8 mouse cellular contexts compared by ENCODE assay signal in genomic region chr10:10557570-10558336, GRCm38 (mm10). TPM values are rescaled to one million over a fixed set of nuclear protein-coding genes. Genes with fewer than 3 reads are reported as not detected.
A peak's percentile ranks its signal among the peaks of the same experiment; 100 is the strongest.
DNase-seq lines count a peak whose midpoint lies in the region; ATAC-seq and TF ChIP-seq lines count a peak whose summit lies in the region.

Rab32 (minus strand) TSS chr10:10558265.

- peaks cover 10% of the 10 kb centered on the region for H3K27me3 ChIP-seq in forebrain, embryonic 10.5 days (ENCODE audit: poor library complexity, severe bottlenecking)
- no peaks in the 10 kb centered on the region for H3K27me3 ChIP-seq in heart, embryonic 14.5 days (ENCODE audit: control insufficient read depth, insufficient read depth, low read length)
- no peaks in the 10 kb centered on the region for H3K27me3 ChIP-seq in liver, embryonic 11.5 days (replicated peaks; ENCODE audit: control insufficient read depth, insufficient read depth, low read length)
- H3K27me3 ChIP-seq in myocyte (ENCODE audit: control insufficient read depth, insufficient read depth, insufficient read length) = no peaks in the 10 kb centered on the region

- no peaks in the 10 kb centered on the region for H3K9me3 ChIP-seq in forebrain, embryonic 10.5 days
- no peaks in the 10 kb centered on the region for H3K9me3 ChIP-seq in heart, embryonic 14.5 days (ENCODE audit: control insufficient read depth, low read length)
- H3K9me3 ChIP-seq in liver, embryonic 11.5 days (ENCODE audit: control insufficient read depth, low read length) = no peaks in the 10 kb centered on the region

- ATAC-seq in heart, embryonic 14.5 days (ENCODE audit: insufficient number of reproducible peaks, insufficient read depth, low FRiP score, low read depth) = peak; percentile 96
- ATAC-seq in liver, embryonic 11.5 days (replicated peaks; ENCODE audit: low FRiP score) = peak; percentile 97

- under 1% methylated on average over 51 of the region's 51 CpGs for WGBS in forebrain, embryonic 10.5 days
- under 1% methylated on average over 51 of the region's 51 CpGs for WGBS in heart, embryonic 14.5 days
- WGBS in liver, embryonic 11.5 days = under 1% methylated on average over 51 of the region's 51 CpGs

- peaks cover 6% of the 10 kb centered on the region; the same call in 1 of the 2 replicates for H3K4me1 ChIP-seq in forebrain, embryonic 10.5 days
- H3K4me1 ChIP-seq in heart, embryonic 14.5 days (ENCODE audit: control insufficient read depth in 2 of 2, insufficient read depth in 2 of 2, low read length in 2 of 2) = peaks cover 2 to 5% of the 10 kb centered on the region in 2 experiments; a peak in 1 of 4 replicates
- no peaks in the 10 kb centered on the region for H3K4me1 ChIP-seq in liver, embryonic 11.5 days (replicated peaks; ENCODE audit: control insufficient read depth, insufficient read depth, low read length)

- peak within 1 kb of the TSS; percentile 85 for H3K4me2 ChIP-seq in heart, embryonic 14.5 days (ENCODE audit: low read length)
- peak within 1 kb of the TSS; percentile 93 for H3K4me2 ChIP-seq in liver, embryonic 11.5 days
- H3K4me2 ChIP-seq in myocyte (ENCODE audit: low read depth) = peak within 1 kb of the TSS; percentile 68

- no peaks in the 10 kb centered on the region for H3K36me3 ChIP-seq in forebrain, embryonic 10.5 days (replicated peaks)
- no peaks in the 10 kb centered on the region for H3K36me3 ChIP-seq in heart, embryonic 14.5 days (ENCODE audit: control insufficient read depth, insufficient read depth, low read length)
- no peaks in the 10 kb centered on the region for H3K36me3 ChIP-seq in liver, embryonic 11.5 days (ENCODE audit: control insufficient read depth, insufficient read depth, low read length)
- H3K36me3 ChIP-seq in myocyte (ENCODE audit: control insufficient read depth, insufficient read depth) = no peaks in the 10 kb centered on the region

- H3K79me2 ChIP-seq in myocyte (ENCODE audit: control insufficient read depth, insufficient read depth) = no peaks in the 10 kb centered on the region

- peak within 1 kb of the TSS; percentile 63 for H3K4me3 ChIP-seq in forebrain, embryonic 10.5 days
- peak within 1 kb of the TSS; percentile 62 to 71 for H3K4me3 ChIP-seq in heart, embryonic 14.5 days (ENCODE audit: control insufficient read depth in 1 of 2, insufficient read depth in 1 of 2, low read depth in 1 of 2, low read length in 2 of 2)
- H3K4me3 ChIP-seq in liver, embryonic 11.5 days (ENCODE audit: low read depth, low read length) = peak within 1 kb of the TSS; percentile 67
- peak within 1 kb of the TSS; percentile 29 for H3K4me3 ChIP-seq in myocyte

- H3ac ChIP-seq in myocyte (ENCODE audit: control insufficient read depth, insufficient read length) = no peak within 1 kb of the TSS

- DNase-seq in CD4-positive helper T cell, adult 2 months (ENCODE audit: low read depth, low spot score) = peak; percentile 69
- peak; percentile 97 for DNase-seq in c-Kit-positive CD71-negative TER-119-negative erythroid progenitor cells, embryonic 14.5 days (ENCODE audit: low read depth)
- DNase-seq in forebrain, embryonic 10.5 days (ENCODE audit: extremely low spot score, low spot score) = peak; percentile 91
- peak; percentile 95 for DNase-seq in kidney, postnatal 10 days
- DNase-seq in liver, embryonic 11.5 days (ENCODE audit: low spot score) = peak; percentile 91
- peak; percentile 84 to 95 for DNase-seq in spleen, postnatal 4 days (ENCODE audit: low spot score in 2 of 2)

- TF ChIP-seq POLR2A in myocyte (IDR thresholded peaks at IDR 0.05; ENCODE audit: insufficient read length, low read depth) = peak; percentile 45

- H3K9ac ChIP-seq in heart, embryonic 14.5 days (ENCODE audit: low read length) = peak within 1 kb of the TSS; percentile 74
- peak within 1 kb of the TSS; percentile 44 for H3K9ac ChIP-seq in liver, embryonic 11.5 days (ENCODE audit: low read depth, low read length)

- peak within 1 kb of the TSS; percentile 77 for H3K27ac ChIP-seq in forebrain, embryonic 10.5 days
- H3K27ac ChIP-seq in heart, embryonic 14.5 days (replicated peaks in 1 of 2; ENCODE audit: control insufficient read depth in 1 of 2, insufficient read depth in 1 of 2, low read depth in 2 of 2, low read length in 2 of 2) = peak within 1 kb of the TSS in 1 of 2 experiments; percentile 6; a peak in 1 of 4 replicates
- no peak within 1 kb of the TSS; the same call in 1 of the 2 replicates for H3K27ac ChIP-seq in liver, embryonic 11.5 days (ENCODE audit: low read depth, low read length)

TF ChIP-seq in myocyte, 11 proteins besides CTCF, POLR2A, EP300 and RAD21:
- TF ChIP-seq USF1 (IDR thresholded peaks at IDR 0.05; ENCODE audit: low read depth) (no peak), MYOG (IDR thresholded peaks at IDR 0.05; ENCODE audit: control insufficient read depth in 1 of 3, insufficient read depth in 1 of 3, insufficient read length in 2 of 3, low read depth in 2 of 3) (peak in 1 of 3 experiments; percentile 1), TCF3 (IDR thresholded peaks at IDR 0.05; ENCODE audit: insufficient read length, low read depth) (no peak), E2F4 (IDR thresholded peaks at IDR 0.05; ENCODE audit: insufficient read depth) (peak; percentile 9)

RNA-seq across cellular contexts. Expression of gene Rab32, which starts in this region (rescaled TPM):
- polyA plus RNA-seq in forebrain, embryonic 10.5 days (2016; fragmentation: Nextera tagmentation; extraction: Ambion mirVana) = 7.1 and 9.8 TPM in 2 replicates
- 9.6 and 10.6 TPM in 2 replicates for polyA plus RNA-seq in heart, embryonic 14.5 days (2014; fragmentation: Nextera tagmentation; extraction: Ambion mirVana)
- 30.3 and 31.0 TPM in 2 replicates for polyA plus RNA-seq in liver, embryonic 11.5 days (2014; fragmentation: Nextera tagmentation; extraction: Ambion mirVana)
- 2.6 TPM for polyA plus RNA-seq in myocyte (2012; fragmentation: generic; extraction: Trizol)
